Comparison of ENCODE assay signal across 8 mouse cellular contexts in genomic region chr5:33203691-33204242, GRCm38 (mm10). TPM values are rescaled to one million over a fixed set of nuclear protein-coding genes. Genes with fewer than 3 reads are reported as not detected.
DNase-seq lines count a peak whose midpoint lies in the region; ATAC-seq and TF ChIP-seq lines count a peak whose summit lies in the region.

No protein-coding gene starts in this region.

- H3K27ac ChIP-seq in forebrain, embryonic 13.5 days, result no peak overlapping the region
- H3K27ac ChIP-seq in neural tube, embryonic 15.5 days (replicated peaks), result no peak overlapping the region

- TF ChIP-seq CTCF in G1E (IDR thresholded peaks at IDR 0.05; ENCODE audit: low read depth, low read length), result peak; percentile 97

- WGBS in forebrain, embryonic 13.5 days, result 19% methylated on average over 9 of the region's 9 CpGs
- WGBS in large intestine, adult 2 months, result 5% methylated on average over 9 of the region's 9 CpGs
- 21% methylated on average over 9 of the region's 9 CpGs for WGBS in neural tube, embryonic 15.5 days

- no peaks in the 10 kb centered on the region for H3K36me3 ChIP-seq in G1E (replicated peaks)
- no peaks in the 10 kb centered on the region for H3K36me3 ChIP-seq in forebrain, embryonic 13.5 days (ENCODE audit: poor library complexity, severe bottlenecking)
- no peaks in the 10 kb centered on the region for H3K36me3 ChIP-seq in neural tube, embryonic 15.5 days

- intact Hi-C loops in heart, postnatal 14 days (cut with DNase I), result loop anchor here (2.0 to 5.0 kb wide), 4 partner anchors 45 to 174 kb away; partner anchors contain the start of gene Uvssa

- H3K9me3 ChIP-seq in G1E (replicated peaks), result no peaks in the 10 kb centered on the region
- no peaks in the 10 kb centered on the region for H3K9me3 ChIP-seq in forebrain, embryonic 13.5 days (replicated peaks)
- no peaks in the 10 kb centered on the region for H3K9me3 ChIP-seq in neural tube, embryonic 15.5 days (replicated peaks)

- peaks cover 70% of the 10 kb centered on the region for H3K4me1 ChIP-seq in G1E (ENCODE audit: insufficient read depth, low read depth, low read length)
- no peaks in the 10 kb centered on the region for H3K4me1 ChIP-seq in forebrain, embryonic 13.5 days
- H3K4me1 ChIP-seq in neural tube, embryonic 15.5 days, result no peaks in the 10 kb centered on the region

- peak overlapping the region; percentile 1; the same call in 1 of the 2 replicates for H3K4me3 ChIP-seq in G1E (ENCODE audit: low read depth, low read length)
- no peak overlapping the region for H3K4me3 ChIP-seq in forebrain, embryonic 13.5 days
- no peak overlapping the region for H3K4me3 ChIP-seq in neural tube, embryonic 15.5 days (replicated peaks)

- no peaks in the 10 kb centered on the region; the same call in 1 of the 2 replicates for H3K27me3 ChIP-seq in G1E (ENCODE audit: insufficient read depth, low read length)
- no peaks in the 10 kb centered on the region for H3K27me3 ChIP-seq in forebrain, embryonic 13.5 days
- H3K27me3 ChIP-seq in neural tube, embryonic 15.5 days (replicated peaks), result peaks cover 7% of the 10 kb centered on the region; the same call in 1 of the 2 replicates

- H3K4me2 ChIP-seq in forebrain, embryonic 13.5 days, result peak overlapping the region; percentile 29
- H3K4me2 ChIP-seq in neural tube, embryonic 15.5 days, result peak overlapping the region; percentile 29

- H3K9ac ChIP-seq in forebrain, embryonic 13.5 days, result no peak overlapping the region
- no peak overlapping the region for H3K9ac ChIP-seq in neural tube, embryonic 15.5 days (replicated peaks)

- peak; percentile 22; the same call in 1 of the 2 replicates for ATAC-seq in G1E (ENCODE audit: extremely low read depth, insufficient number of reproducible peaks, low FRiP score, poor library complexity, severe bottlenecking)
- ATAC-seq in cerebellum, adult (ENCODE audit: insufficient number of reproducible peaks, low FRiP score, low TSS enrichment), result peak; percentile 78
- ATAC-seq in forebrain, embryonic 13.5 days, result peak; percentile 59; the same call in 1 of the 2 replicates
- peak; percentile 85 for ATAC-seq in neural tube, embryonic 15.5 days (ENCODE audit: low FRiP score)

- peak; percentile 57 for DNase-seq in G1E (ENCODE audit: low spot score)
- peak; percentile 81 to 88 for DNase-seq in heart, postnatal 14 days
- DNase-seq in large intestine, adult 2 months (ENCODE audit: low read depth, low spot score), result peak; percentile 40
- DNase-seq in lung, adult 18-20 months, result peak; percentile 74 to 78
- DNase-seq in testis, postnatal 10 days (ENCODE audit: low spot score), result peak; percentile 89

RNA-seq across cellular contexts. Expression of gene Spon2, which starts 14.5 kb away (rescaled TPM):
- not detected in 2 replicates for total RNA-seq in G1E (2014; fragmentation: Nextera tagmentation)
- total RNA-seq in G1E (2017), result 0.17 and 0.22 TPM in 2 replicates
- 0.03 and 0.04 TPM in 2 replicates for polyA plus RNA-seq in G1E (2012)
- 1.1 and 1.9 TPM in 2 replicates for polyA plus RNA-seq in forebrain, embryonic 13.5 days (2015; fragmentation: Nextera tagmentation; extraction: Ambion mirVana)
- 10 to 100 TPM in 1 of 2 experiments, 1 to 10 TPM in 1; 6.4 to 10.7 TPM for total RNA-seq in heart, postnatal 14 days (2021)
- 53.9 and 56.0 TPM in 2 replicates for polyA plus RNA-seq in large intestine, adult 2 months (2012; rRNA removed)
- 2.8 and 6.7 TPM in 2 replicates for polyA plus RNA-seq in neural tube, embryonic 15.5 days (2015; fragmentation: Nextera tagmentation; extraction: Ambion mirVana)

Comparison
In these comparisons a context has a peak if more than half of its experiments do, and no peak if none do; other contexts are left out.
1. ATAC-seq: peak in every context shown above with its lines; median percentile 85 in neural tube, embryonic 15.5 days; 78 in cerebellum, adult; 59 in forebrain, embryonic 13.5 days; 22 in G1E.